Mouse (Mus musculus): ENCODE measurements at regions not wholly inside any gene's neighbourhood (a gene's known extent, or its start where the extent isn't known, plus 50 kb on each side); places are given as distances from the start of the nearest gene placed in this dataset.

DNA sequence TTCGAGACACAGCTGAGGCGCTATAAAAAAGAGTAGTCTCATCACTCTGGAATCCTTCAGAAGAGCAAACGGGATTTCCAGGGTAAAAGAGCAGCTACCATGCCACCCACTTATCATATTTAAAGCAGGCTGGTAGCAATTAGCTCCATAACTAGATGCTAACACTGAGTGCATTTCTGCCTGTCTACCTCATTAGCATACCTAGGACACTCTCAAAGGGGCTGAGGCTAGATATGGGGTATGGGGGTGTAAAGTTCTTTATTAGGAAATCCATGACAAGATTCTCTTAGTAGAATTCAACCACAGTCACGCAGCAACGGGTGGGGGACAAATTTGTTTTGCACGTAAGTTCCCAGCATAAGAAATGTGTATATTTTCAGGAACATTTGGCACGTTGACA is 346.1 kb downstream of the Atp23 start:
- 76% methylated on average over 7 of the region's 7 CpGs for WGBS
- Histone ChIP-seq H3K9ac (ENCODE audit: low read depth, low read length) (no peak overlapping the region), H3K4me3 (no peak overlapping the region), H3K27ac (no peak overlapping the region), H3K79me2 (replicated peaks; ENCODE audit: control insufficient read depth, insufficient read depth, low read length) (no peaks in the 10 kb centered on the region), H3K4me1 (ENCODE audit: control insufficient read depth, insufficient read depth, low read length) (no peaks in the 10 kb centered on the region), H3K36me3 (ENCODE audit: control insufficient read depth, insufficient read depth, low read length) (no peaks in the 10 kb centered on the region), H3K27me3 (ENCODE audit: control insufficient read depth, insufficient read depth, low read length) (no peaks in the 10 kb centered on the region)
- no peak for TF ChIP-seq CTCF (IDR thresholded peaks at IDR 0.05)
- intact Hi-C loops (cut with DNase I), result no loop called here
- no peak for DNase-seq

DNA sequence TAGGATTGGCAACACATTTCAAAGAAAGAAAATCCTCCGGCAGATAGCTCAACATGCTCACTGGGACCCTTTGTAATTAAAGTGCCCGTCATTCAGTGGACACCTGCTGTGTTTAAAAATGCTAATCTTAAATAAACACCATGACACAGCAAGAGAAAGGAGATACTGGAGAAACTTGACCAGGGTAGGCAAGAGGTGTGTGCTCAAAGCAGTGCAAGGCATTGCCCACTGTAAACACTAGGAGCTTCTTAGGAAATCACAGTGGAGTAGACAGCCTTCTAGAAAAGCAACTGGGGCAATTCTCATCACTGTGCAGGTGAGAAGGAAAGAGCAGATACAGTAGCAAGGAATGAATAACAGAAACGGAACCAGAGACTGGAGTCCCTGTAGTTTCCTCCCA is 369.2 kb downstream of the Atp23 start:
- no peak overlapping the region for H3K9ac ChIP-seq (ENCODE audit: low read depth, low read length)
- intact Hi-C loops (cut with DNase I), result no loop called here
- DNase-seq, result no peak
- TF ChIP-seq POLR2A (IDR thresholded peaks at IDR 0.05; ENCODE audit: insufficient read depth, low read depth, low read length) (no peak), EP300 (IDR thresholded peaks at IDR 0.05; ENCODE audit: insufficient read depth, low read depth, low read length) (no peak), CTCF (IDR thresholded peaks at IDR 0.05) (no peak)
- H3K4me1 ChIP-seq (ENCODE audit: control insufficient read depth, insufficient read depth, low read length), result no peaks in the 10 kb centered on the region
- no peaks in the 10 kb centered on the region for H3K36me3 ChIP-seq (ENCODE audit: control insufficient read depth, insufficient read depth, low read length)
- 49% methylated on average over 3 of the region's 3 CpGs for WGBS
- H3K79me2 ChIP-seq (replicated peaks; ENCODE audit: control insufficient read depth, insufficient read depth, low read length), result no peaks in the 10 kb centered on the region
- no peak overlapping the region for H3K4me3 ChIP-seq
- no peak overlapping the region for H3K27ac ChIP-seq
- no peaks in the 10 kb centered on the region for H3K27me3 ChIP-seq (ENCODE audit: control insufficient read depth, insufficient read depth, low read length)

DNA sequence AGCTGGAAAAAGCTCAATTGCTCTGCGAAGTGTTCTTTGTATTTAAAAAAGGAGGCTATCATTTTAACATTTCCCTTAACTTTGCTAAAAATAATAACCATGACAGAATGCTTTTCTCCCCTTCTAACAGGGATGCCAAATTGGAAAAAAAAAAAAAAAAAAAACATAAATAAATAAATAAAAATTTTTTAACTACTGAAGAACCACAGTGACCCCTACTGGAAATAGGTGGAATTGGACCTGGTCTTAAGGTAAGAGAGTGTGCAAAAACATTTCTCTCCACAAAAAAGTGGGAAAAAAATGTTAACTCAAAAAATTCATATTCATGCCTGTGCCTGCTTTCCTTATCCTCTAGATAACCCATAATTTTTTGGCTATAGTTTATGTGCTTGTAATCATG is 369.8 kb downstream of the Atp23 start:
- WGBS, result 28% methylated on average over 1 of the region's 1 CpGs
- H3K36me3 ChIP-seq (ENCODE audit: control insufficient read depth, insufficient read depth, low read length), result no peaks in the 10 kb centered on the region
- H3K79me2 ChIP-seq (replicated peaks; ENCODE audit: control insufficient read depth, insufficient read depth, low read length), result no peaks in the 10 kb centered on the region
- H3K27me3 ChIP-seq (ENCODE audit: control insufficient read depth, insufficient read depth, low read length), result no peaks in the 10 kb centered on the region
- intact Hi-C loops (cut with DNase I), result no loop called here
- H3K9ac ChIP-seq (ENCODE audit: low read depth, low read length), result no peak overlapping the region
- DNase-seq, result no peak
- TF ChIP-seq EP300 (IDR thresholded peaks at IDR 0.05; ENCODE audit: insufficient read depth, low read depth, low read length), result no peak
- TF ChIP-seq CTCF (IDR thresholded peaks at IDR 0.05), result peak; percentile 96
- no peak overlapping the region for H3K27ac ChIP-seq
- no peak overlapping the region for H3K4me3 ChIP-seq
- H3K4me1 ChIP-seq (ENCODE audit: control insufficient read depth, insufficient read depth, low read length), result no peaks in the 10 kb centered on the region

DNA sequence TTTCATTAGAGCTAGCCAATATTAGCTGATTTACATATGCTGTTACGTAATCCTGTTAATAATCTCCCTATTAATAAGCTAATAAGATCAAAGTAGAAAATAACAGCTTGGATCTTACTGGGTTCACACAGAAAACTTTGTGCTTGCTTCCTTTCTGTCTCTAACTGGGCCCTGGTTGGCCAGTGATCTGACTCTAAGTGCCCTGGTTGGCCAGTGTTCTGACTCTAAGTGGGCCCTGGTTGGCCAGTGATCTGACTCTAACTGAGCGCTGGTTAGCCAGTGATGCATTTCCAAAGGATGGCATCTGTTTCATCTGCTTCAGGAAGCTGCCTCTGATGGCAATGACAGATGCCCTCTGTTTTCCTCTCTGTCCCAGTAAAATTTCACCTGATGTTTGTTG is 372.4 kb downstream of the Atp23 start:
- H3K27ac ChIP-seq, result no peak overlapping the region
- WGBS, result 89% methylated on average over 2 of the region's 2 CpGs
- no peaks in the 10 kb centered on the region for H3K4me1 ChIP-seq (ENCODE audit: control insufficient read depth, insufficient read depth, low read length)
- no peaks in the 10 kb centered on the region for H3K36me3 ChIP-seq (ENCODE audit: control insufficient read depth, insufficient read depth, low read length)
- H3K79me2 ChIP-seq (replicated peaks; ENCODE audit: control insufficient read depth, insufficient read depth, low read length), result no peaks in the 10 kb centered on the region
- no peak overlapping the region for H3K4me3 ChIP-seq
- intact Hi-C loops (cut with DNase I), result no loop called here
- no peak overlapping the region for H3K9ac ChIP-seq (ENCODE audit: low read depth, low read length)
- no peaks in the 10 kb centered on the region for H3K27me3 ChIP-seq (ENCODE audit: control insufficient read depth, insufficient read depth, low read length)
- no peak for DNase-seq
- TF ChIP-seq EP300 (IDR thresholded peaks at IDR 0.05; ENCODE audit: insufficient read depth, low read depth, low read length) (no peak), CTCF (IDR thresholded peaks at IDR 0.05) (no peak), POLR2A (IDR thresholded peaks at IDR 0.05; ENCODE audit: insufficient read depth, low read depth, low read length) (no peak)

DNA sequence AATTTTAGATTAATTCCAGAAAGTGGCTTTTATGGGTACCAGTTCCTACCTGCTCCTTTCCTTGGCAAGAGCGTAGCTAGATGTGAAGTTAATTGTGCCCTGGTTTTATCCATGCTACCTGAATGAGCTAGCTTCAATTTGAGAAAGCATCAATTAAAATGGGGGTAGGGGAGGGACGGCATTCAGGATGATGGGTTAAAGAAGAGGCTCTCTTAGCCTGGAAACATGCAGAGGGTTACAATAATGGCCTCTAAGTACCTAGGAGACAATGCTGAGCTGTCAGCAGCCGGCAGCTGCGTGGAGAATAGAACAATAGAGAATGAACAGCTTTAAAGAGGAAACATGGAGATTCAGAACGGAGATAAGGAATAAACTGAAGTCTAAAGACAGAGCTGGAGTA is 375.0 kb downstream of the Atp23 start:
- TF ChIP-seq POLR2A (IDR thresholded peaks at IDR 0.05; ENCODE audit: insufficient read depth, low read depth, low read length) (no peak), CTCF (IDR thresholded peaks at IDR 0.05) (no peak), EP300 (IDR thresholded peaks at IDR 0.05; ENCODE audit: insufficient read depth, low read depth, low read length) (no peak)
- Histone ChIP-seq H3K79me2 (replicated peaks; ENCODE audit: control insufficient read depth, insufficient read depth, low read length) (no peaks in the 10 kb centered on the region), H3K36me3 (ENCODE audit: control insufficient read depth, insufficient read depth, low read length) (no peaks in the 10 kb centered on the region), H3K4me1 (ENCODE audit: control insufficient read depth, insufficient read depth, low read length) (no peaks in the 10 kb centered on the region), H3K4me3 (no peak overlapping the region), H3K27me3 (ENCODE audit: control insufficient read depth, insufficient read depth, low read length) (no peaks in the 10 kb centered on the region), H3K9ac (ENCODE audit: low read depth, low read length) (no peak overlapping the region), H3K27ac (no peak overlapping the region)
- DNase-seq, result no peak
- intact Hi-C loops (cut with DNase I), result no loop called here
- 48% methylated on average over 5 of the region's 5 CpGs for WGBS

DNA sequence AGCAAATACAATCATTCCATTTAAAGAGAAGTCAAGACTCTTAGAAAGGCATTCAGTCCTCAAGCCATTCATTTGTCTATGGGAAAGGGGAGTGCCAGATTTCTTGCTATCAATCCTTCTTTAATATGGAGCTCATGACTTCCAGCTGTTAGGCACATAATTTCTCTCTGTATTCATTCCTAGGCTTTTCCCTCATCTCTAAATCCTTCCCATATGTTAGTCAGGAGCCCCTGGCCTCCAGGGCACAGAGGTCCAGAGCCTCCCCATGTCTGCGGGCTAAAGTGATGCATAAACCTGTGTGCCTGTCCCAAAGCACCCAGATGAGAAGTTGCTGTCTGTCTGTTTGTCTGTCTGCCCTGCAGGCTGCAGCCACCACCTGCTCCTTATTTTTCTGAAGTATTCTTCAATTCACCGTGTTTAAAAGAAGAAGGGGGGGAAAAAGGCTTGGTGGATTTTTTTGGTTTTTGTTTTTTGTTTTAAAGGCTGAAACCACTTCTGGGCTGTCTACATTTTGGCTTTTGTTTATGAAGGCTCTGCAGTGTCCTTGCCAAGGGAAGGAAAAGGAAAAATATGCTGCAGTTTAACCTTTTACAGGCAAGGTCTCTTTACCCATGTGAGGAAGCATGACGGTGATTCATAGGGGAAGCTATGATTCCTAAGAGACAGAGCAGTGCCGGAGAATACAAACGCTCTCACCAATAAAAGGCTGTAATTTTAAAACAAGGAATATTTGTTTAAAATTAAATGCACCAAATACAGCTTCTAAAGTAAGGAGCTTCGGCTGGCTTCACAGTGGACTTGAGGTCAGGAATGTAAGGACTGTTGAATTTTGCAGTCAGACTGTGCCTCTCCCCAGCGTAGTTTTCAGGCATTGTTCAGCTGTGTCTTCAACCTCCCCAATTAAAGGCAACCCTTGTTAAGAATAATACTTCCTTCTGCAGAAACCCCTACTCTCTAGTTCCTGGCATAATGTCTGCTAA is 379.0 kb downstream of the Atp23 start:
- TF ChIP-seq EP300 (IDR thresholded peaks at IDR 0.05; ENCODE audit: insufficient read depth, low read depth, low read length), result no peak
- TF ChIP-seq CTCF (IDR thresholded peaks at IDR 0.05), result no peak
- TF ChIP-seq POLR2A (IDR thresholded peaks at IDR 0.05; ENCODE audit: insufficient read depth, low read depth, low read length), result no peak
- H3K27ac ChIP-seq, result no peak overlapping the region
- WGBS, result 57% methylated on average over 7 of the region's 7 CpGs
- no peak for DNase-seq
- no peaks in the 10 kb centered on the region for H3K4me1 ChIP-seq (ENCODE audit: control insufficient read depth, insufficient read depth, low read length)
- no peak overlapping the region for H3K9ac ChIP-seq (ENCODE audit: low read depth, low read length)
- no peaks in the 10 kb centered on the region for H3K79me2 ChIP-seq (replicated peaks; ENCODE audit: control insufficient read depth, insufficient read depth, low read length)
- intact Hi-C loops (cut with DNase I), result no loop called here
- no peaks in the 10 kb centered on the region for H3K36me3 ChIP-seq (ENCODE audit: control insufficient read depth, insufficient read depth, low read length)
- no peaks in the 10 kb centered on the region for H3K27me3 ChIP-seq (ENCODE audit: control insufficient read depth, insufficient read depth, low read length)
- H3K4me3 ChIP-seq, result no peak overlapping the region

All from heart, adult 2 months (tissue).